Mouse (Mus musculus): ENCODE measurements around the gene Pigt.

- TF ChIP-seq CTCF (IDR thresholded peaks at IDR 0.05; ENCODE audit: low read depth) (no peak), EP300 (IDR thresholded peaks at IDR 0.05; ENCODE audit: low read depth) (no peak)
Observed at GRCm38 (mm10) chr2:164534315-164534714, 37.0 kb downstream of the Pigt start.
